Mouse (Mus musculus): Measurements from ENCODE around the gene Chrng. TPM values are rescaled to one million over a fixed set of nuclear protein-coding genes. Genes with fewer than 3 reads are reported as not detected.

The Chrng gene
- total RNA-seq (2021): 10 to 100 TPM; 24.8 to 32.9 TPM
- long read RNA-seq, experiment 1, transcript Chrng-201 (12 exons, 2,780 nt): major isoform, 52 of 71 reads
- long read RNA-seq, experiment 1, partial matches to known transcripts: 11 of 71 reads
- long read RNA-seq, experiment 1, other reads (novel, unspliced or antisense): 8 of 71 reads
- long read RNA-seq, experiment 2, transcript Chrng-201 (12 exons, 2,780 nt): major isoform, 45 of 65 reads
- long read RNA-seq, experiment 2, partial matches to known transcripts: 15 of 65 reads
- long read RNA-seq, experiment 2, other reads (novel, unspliced or antisense): 5 of 65 reads

GRCm38 (mm10) chr1:87204465-87204864 lies at the start of gene Chrng:
TSS of gene Chrng (plus strand) at chr1:87204657.
- no peak for DNase-seq (ENCODE audit: low spot score in 2 of 2)

- no peak for DNase-seq (ENCODE audit: low spot score in 2 of 2)
These were observed 48.8 kb upstream of the Chrng start for GRCm38 (mm10) chr1:87155531-87156198.

- no peak for DNase-seq (ENCODE audit: low spot score in 2 of 2)
These were observed 48.3 kb upstream of the Chrng start, which contains the start of gene Ecel1 for GRCm38 (mm10) chr1:87156199-87156587. TSS of gene Ecel1 (minus strand) at chr1:87156521.

- DNase-seq (ENCODE audit: low spot score in 2 of 2): no peak
These were observed 45.1 kb upstream of the Chrng start for GRCm38 (mm10) chr1:87159396-87159795.

GRCm38 (mm10) chr1:87164164-87164795 lies 40.2 kb upstream of the Chrng start:
- no peak for DNase-seq (ENCODE audit: low spot score in 2 of 2)

GRCm38 (mm10) chr1:87164796-87165184 lies 39.7 kb upstream of the Chrng start:
- DNase-seq (ENCODE audit: low spot score in 2 of 2): no peak

- no peak for DNase-seq (ENCODE audit: low spot score in 2 of 2)
These were observed 34.0 kb upstream of the Chrng start for GRCm38 (mm10) chr1:87170458-87170857.

- no peak for DNase-seq (ENCODE audit: low spot score in 2 of 2)
These were observed 33.1 kb upstream of the Chrng start for GRCm38 (mm10) chr1:87171312-87171711.

GRCm38 (mm10) chr1:87172316-87172715 lies 32.1 kb upstream of the Chrng start:
- DNase-seq (ENCODE audit: low spot score in 2 of 2): no peak

GRCm38 (mm10) chr1:87174006-87174955 lies 30.2 kb upstream of the Chrng start:
- peak; percentile 63 to 65 for DNase-seq (ENCODE audit: low spot score in 2 of 2)

GRCm38 (mm10) chr1:87175852-87176292 lies 28.6 kb upstream of the Chrng start:
- peak; percentile 65 to 76 for DNase-seq (ENCODE audit: low spot score in 2 of 2)

GRCm38 (mm10) chr1:87180896-87181295 lies 23.6 kb upstream of the Chrng start:
- DNase-seq (ENCODE audit: low spot score in 2 of 2): no peak

GRCm38 (mm10) chr1:87183013-87183412 lies 21.4 kb upstream of the Chrng start, which contains the start of gene Prss56:
TSS of gene Prss56 (plus strand) at chr1:87183313.
- DNase-seq (ENCODE audit: low spot score in 2 of 2): no peak

- DNase-seq (ENCODE audit: low spot score in 2 of 2): no peak
These were observed 20.3 kb upstream of the Chrng start for GRCm38 (mm10) chr1:87183998-87184750.

GRCm38 (mm10) chr1:87184751-87185139 lies 19.7 kb upstream of the Chrng start:
- DNase-seq (ENCODE audit: low spot score in 2 of 2): peak; percentile 56 to 71

- DNase-seq (ENCODE audit: low spot score in 2 of 2): no peak
These were observed 18.9 kb upstream of the Chrng start for GRCm38 (mm10) chr1:87185526-87185925.

GRCm38 (mm10) chr1:87186261-87187036 lies 18.0 kb upstream of the Chrng start:
- no peak for DNase-seq (ENCODE audit: low spot score in 2 of 2)

- DNase-seq (ENCODE audit: low spot score in 2 of 2): peak; percentile 70 to 77
These were observed 17.5 kb upstream of the Chrng start for GRCm38 (mm10) chr1:87187037-87187355.

GRCm38 (mm10) chr1:87190429-87190828 lies 14.0 kb upstream of the Chrng start, which contains the start of gene Chrnd:
TSS of gene Chrnd (plus strand) at chr1:87190607.
- DNase-seq (ENCODE audit: low spot score in 2 of 2): no peak

Measured in gastrocnemius, postnatal 4 days (tissue).